Mouse (Mus musculus) heart, postnatal 14 days (tissue): Measurements from ENCODE around the gene Lrrc8c. TPM values are rescaled to one million over a fixed set of nuclear protein-coding genes. Genes with fewer than 3 reads are reported as not detected.

Experiments
- DNase-seq, 2 experiments: peaks; one replicate each; pipeline ENCODE4 v3.0.0; 2021 to 2022
- intact Hi-C: fragments of 180-260 bp; cut with DNase I; formaldehyde crosslinking; loops from one replicate; pipeline ENCODE4 v1.15.1; 2025
- total RNA-seq, 2 experiments: library from RNA; stranded (reverse); gene quantifications; 2 replicates each; pipeline ENCODE4 v1.2.3; 2021

Lrrc8c gene
- total RNA-seq, 2 experiments from 2014 or later: 45.8 to 51.7 TPM

- DNase-seq: no peak
- intact Hi-C loops: no loop called here
Measured at GRCm38 (mm10) chr5:105537101-105537723, 18.0 kb downstream of the Lrrc8c start.

- intact Hi-C loops: no loop called here
- DNase-seq: no peak
Measured at GRCm38 (mm10) chr5:105541051-105541450, 21.9 kb downstream of the Lrrc8c start.

- intact Hi-C loops: no loop called here
- no peak for DNase-seq
Measured at GRCm38 (mm10) chr5:105545126-105545525, 25.9 kb downstream of the Lrrc8c start.

- intact Hi-C loops: no loop called here
- DNase-seq: no peak
Measured at GRCm38 (mm10) chr5:105547115-105547514, 27.9 kb downstream of the Lrrc8c start.

- intact Hi-C loops: no loop called here
- DNase-seq: no peak
Measured at GRCm38 (mm10) chr5:105551808-105552207, 32.6 kb downstream of the Lrrc8c start.

- intact Hi-C loops: no loop called here
- no peak for DNase-seq
Measured at GRCm38 (mm10) chr5:105556291-105556690, 37.1 kb downstream of the Lrrc8c start.

- intact Hi-C loops: no loop called here
- no peak for DNase-seq
Measured at GRCm38 (mm10) chr5:105557346-105557745, 38.2 kb downstream of the Lrrc8c start.

- DNase-seq: no peak
- intact Hi-C loops: no loop called here
Measured at GRCm38 (mm10) chr5:105557777-105558240, 38.6 kb downstream of the Lrrc8c start.

GRCm38 (mm10) chr5:105558517-105558916, 39.3 kb downstream of the Lrrc8c start:
- DNase-seq: no peak

GRCm38 (mm10) chr5:105561926-105562325, 42.7 kb downstream of the Lrrc8c start:
- intact Hi-C loops: no loop called here
- DNase-seq: peak in 1 of 2 experiments; percentile 46

More at GRCm38 (mm10) chr5:105558517-105558916, 39.3 kb downstream of the Lrrc8c start:
- intact Hi-C loops: no loop called here

GRCm38 (mm10) chr5:105564761-105565160, 45.6 kb downstream of the Lrrc8c start:
- intact Hi-C loops: no loop called here
- no peak for DNase-seq

GRCm38 (mm10) chr5:105565824-105566223, 46.6 kb downstream of the Lrrc8c start:
- intact Hi-C loops: no loop called here
- DNase-seq: no peak

GRCm38 (mm10) chr5:105566852-105567412, 47.7 kb downstream of the Lrrc8c start:
- no peak for DNase-seq
- intact Hi-C loops: no loop called here

- no peak for DNase-seq
- intact Hi-C loops: no loop called here
Measured at GRCm38 (mm10) chr5:105568043-105568747, 49.0 kb downstream of the Lrrc8c start.

- no peak for DNase-seq
- intact Hi-C loops: no loop called here
Measured at GRCm38 (mm10) chr5:105569168-105569567, 50.0 kb downstream of the Lrrc8c start.

- intact Hi-C loops: no loop called here
- no peak for DNase-seq
Measured at GRCm38 (mm10) chr5:105572160-105572692, 53.0 kb downstream of the Lrrc8c start.

- DNase-seq: no peak
- intact Hi-C loops: no loop called here
Measured at GRCm38 (mm10) chr5:105572876-105573275, 53.7 kb downstream of the Lrrc8c start.

GRCm38 (mm10) chr5:105574835-105575234, 55.6 kb downstream of the Lrrc8c start:
- intact Hi-C loops: no loop called here

GRCm38 (mm10) chr5:105575839-105576238, 56.7 kb downstream of the Lrrc8c start:
- no peak for DNase-seq
- intact Hi-C loops: no loop called here

More at GRCm38 (mm10) chr5:105574835-105575234, 55.6 kb downstream of the Lrrc8c start:
- DNase-seq: no peak

- no peak for DNase-seq
- intact Hi-C loops: no loop called here
Measured at GRCm38 (mm10) chr5:105580909-105581308, 61.7 kb downstream of the Lrrc8c start.

GRCm38 (mm10) chr5:105585929-105586328, 66.7 kb downstream of the Lrrc8c start:
- intact Hi-C loops: loop anchor here (2.0 to 5.0 kb wide), 3 partner anchors 15 to 66 kb away; no protein-coding TSS in a partner anchor
- DNase-seq: no peak
